Mouse (Mus musculus) activated CD4-positive, CD25-positive, alpha-beta regulatory T cell (primary cell): ENCODE measurements around the gene Itch. TPM values are rescaled to one million over a fixed set of nuclear protein-coding genes. Genes with fewer than 3 reads are reported as not detected.

ENCODE experiments used
- polyA plus RNA-seq, 2 experiments: library from polyadenylated mRNA; unstranded; fragments of 100-300 nt; shearing (Covaris generic); gene quantifications; one replicate each; pipeline ENCODE4 v1.2.1; 2017

Gene Itch
- 10 to 100 TPM; 78.6 to 80.7 TPM for polyA plus RNA-seq

GRCm38 (mm10) chr2:155133011-155133976 is at the start of gene Itch:
Gene Itch, plus strand, starts transcription at chr2:155133509.

GRCm38 (mm10) chr2:155236362-155236992 is 103.2 kb downstream of the Itch start, which contains the start of gene Dynlrb1:
Gene Dynlrb1, plus strand, starts transcription at chr2:155236533.

GRCm38 (mm10) chr2:155276195-155276594 is 142.9 kb downstream of the Itch start, which contains the start of gene Map1lc3a:
Gene Map1lc3a, plus strand, starts transcription at chr2:155276297.

Other genes with a start within 250 kb of the Itch start
- 10 to 100 TPM; 50.1 to 71.0 TPM for gene Eif2s2, start 240.6 kb upstream of the Itch start, polyA plus RNA-seq
- gene Gm14226, start 115.2 kb upstream of the Itch start, polyA plus RNA-seq, result under 1 TPM in 1 of 2 experiments, not detected in 1; 0.18 TPM
- gene Ahcy, start 59.0 kb upstream of the Itch start, polyA plus RNA-seq, result 10 to 100 TPM; 35.6 to 39.2 TPM
- 100 to 1,000 TPM; 333 to 354 TPM for gene Dynlrb1, start 103.0 kb downstream of the Itch start, polyA plus RNA-seq
- gene Map1lc3a, start 142.8 kb downstream of the Itch start, polyA plus RNA-seq, result 10 to 100 TPM; 14.2 to 14.8 TPM
- 10 to 100 TPM; 42.5 to 44.1 TPM for gene Pigu, start 223.9 kb downstream of the Itch start, polyA plus RNA-seq
- 1 to 10 TPM; 2.0 to 3.9 TPM for gene Trp53inp2, start 247.6 kb downstream of the Itch start, polyA plus RNA-seq